Mouse (Mus musculus) testis, postnatal 10 days (tissue): ENCODE measurements around the gene Tnrc6b.

ENCODE experiments used
- DNase-seq: peaks from one replicate; pipeline ENCODE4 v3.0.0; 2021; ENCODE audit warnings: low spot score

The Tnrc6b gene

GRCm38 (mm10) chr15:80792556-80792955 lies 81.4 kb downstream of the Tnrc6b start:
- DNase-seq: no peak

- DNase-seq: no peak
Observed at GRCm38 (mm10) chr15:80795076-80795475, 84.0 kb downstream of the Tnrc6b start.

GRCm38 (mm10) chr15:80797757-80798156 lies 86.6 kb downstream of the Tnrc6b start:
- peak; percentile 49 for DNase-seq

- DNase-seq: peak; percentile 84
Observed at GRCm38 (mm10) chr15:80798367-80799073, 87.4 kb downstream of the Tnrc6b start.

- peak; percentile 50 for DNase-seq
Observed at GRCm38 (mm10) chr15:80799074-80799633, 88.0 kb downstream of the Tnrc6b start.

GRCm38 (mm10) chr15:80799634-80800137 lies 88.6 kb downstream of the Tnrc6b start:
- peak; percentile 55 for DNase-seq

- DNase-seq: no peak
Observed at GRCm38 (mm10) chr15:80800201-80800600, 89.1 kb downstream of the Tnrc6b start.

- DNase-seq: no peak
Observed at GRCm38 (mm10) chr15:80800765-80801164, 89.7 kb downstream of the Tnrc6b start.

GRCm38 (mm10) chr15:80801597-80801996 lies 90.5 kb downstream of the Tnrc6b start:
- DNase-seq: no peak

GRCm38 (mm10) chr15:80807162-80807561 lies 96.0 kb downstream of the Tnrc6b start:
- no peak for DNase-seq

- no peak for DNase-seq
Observed at GRCm38 (mm10) chr15:80810226-80810625, 99.1 kb downstream of the Tnrc6b start.

- DNase-seq: no peak
Observed at GRCm38 (mm10) chr15:80812840-80813239, 101.7 kb downstream of the Tnrc6b start.

GRCm38 (mm10) chr15:80814792-80815191 lies 103.7 kb downstream of the Tnrc6b start:
- no peak for DNase-seq

GRCm38 (mm10) chr15:80822276-80822675 lies 111.2 kb downstream of the Tnrc6b start:
- DNase-seq: no peak

GRCm38 (mm10) chr15:80831170-80831569 lies 120.1 kb downstream of the Tnrc6b start:
- no peak for DNase-seq

GRCm38 (mm10) chr15:80832808-80833207 lies 121.7 kb downstream of the Tnrc6b start:
- no peak for DNase-seq

GRCm38 (mm10) chr15:80836246-80836645 lies 125.1 kb downstream of the Tnrc6b start:
- no peak for DNase-seq

- DNase-seq: no peak
Observed at GRCm38 (mm10) chr15:80838836-80839235, 127.7 kb downstream of the Tnrc6b start.

GRCm38 (mm10) chr15:80839653-80840420 lies 128.7 kb downstream of the Tnrc6b start:
- no peak for DNase-seq

- peak; percentile 22 for DNase-seq
Observed at GRCm38 (mm10) chr15:80844262-80844661, 133.1 kb downstream of the Tnrc6b start.

- DNase-seq: no peak
Observed at GRCm38 (mm10) chr15:80844926-80845325, 133.8 kb downstream of the Tnrc6b start.

- DNase-seq: no peak
Observed at GRCm38 (mm10) chr15:80850004-80850403, 138.9 kb downstream of the Tnrc6b start.
